Mouse (Mus musculus): ENCODE data around the gene Pltp. TPM values are rescaled to one million over a fixed set of nuclear protein-coding genes. Genes with fewer than 3 reads are reported as not detected.

Pltp gene
- polyA plus RNA-seq, 1 experiment from 2014 or later = 33.4 TPM

DNA sequence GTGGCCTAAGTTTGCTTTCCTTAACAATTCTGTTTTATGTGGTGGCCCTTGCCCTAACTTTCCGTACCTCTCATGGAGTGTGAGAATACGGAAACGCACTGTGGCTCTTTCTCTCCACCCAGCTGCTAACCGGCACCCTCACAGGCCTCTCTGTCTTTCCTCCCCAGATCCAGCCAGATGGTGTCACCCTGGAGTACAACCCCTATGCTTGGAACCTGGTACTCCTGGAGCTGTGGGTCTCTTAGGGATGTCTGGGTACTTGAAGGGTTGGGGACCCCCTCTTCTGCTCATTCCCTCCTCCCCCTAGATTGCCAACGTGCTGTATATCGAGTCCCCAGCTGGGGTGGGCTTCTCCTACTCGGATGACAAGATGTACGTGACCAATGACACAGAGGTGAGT is 23.0 kb downstream of the Pltp start:
- WGBS (ENCODE audit: insufficient replicate concordance) = 36% methylated on average over 8 of the region's 8 CpGs
- Histone ChIP-seq H3K4me2 (ENCODE audit: low read depth, low read length) (peak overlapping the region; percentile 98), H3K27me3 (ENCODE audit: insufficient read depth, low read length) (no peaks in the 10 kb centered on the region), H3K4me3 (ENCODE audit: low read depth, low read length) (peak overlapping the region; percentile 60), H3K4me1 (ENCODE audit: insufficient read depth) (peaks cover 16% of the 10 kb centered on the region), H3K36me3 (replicated peaks; ENCODE audit: insufficient read depth, low read length) (peaks cover 26% of the 10 kb centered on the region), H3K9ac (replicated peaks) (peak overlapping the region; percentile 71), H3K9me3 (ENCODE audit: low read length) (no peaks in the 10 kb centered on the region), H3K27ac (ENCODE audit: low read depth) (peak overlapping the region; percentile 12; the same call in 1 of the 2 replicates)
- no peak for DNase-seq
- ATAC-seq = no peak
- no peak for TF ChIP-seq EP300 (IDR thresholded peaks at IDR 0.05; ENCODE audit: low read depth)
- peak; percentile 13; the same call in 1 of the 2 replicates for TF ChIP-seq CTCF (IDR thresholded peaks at IDR 0.05; ENCODE audit: low read depth)

DNA sequence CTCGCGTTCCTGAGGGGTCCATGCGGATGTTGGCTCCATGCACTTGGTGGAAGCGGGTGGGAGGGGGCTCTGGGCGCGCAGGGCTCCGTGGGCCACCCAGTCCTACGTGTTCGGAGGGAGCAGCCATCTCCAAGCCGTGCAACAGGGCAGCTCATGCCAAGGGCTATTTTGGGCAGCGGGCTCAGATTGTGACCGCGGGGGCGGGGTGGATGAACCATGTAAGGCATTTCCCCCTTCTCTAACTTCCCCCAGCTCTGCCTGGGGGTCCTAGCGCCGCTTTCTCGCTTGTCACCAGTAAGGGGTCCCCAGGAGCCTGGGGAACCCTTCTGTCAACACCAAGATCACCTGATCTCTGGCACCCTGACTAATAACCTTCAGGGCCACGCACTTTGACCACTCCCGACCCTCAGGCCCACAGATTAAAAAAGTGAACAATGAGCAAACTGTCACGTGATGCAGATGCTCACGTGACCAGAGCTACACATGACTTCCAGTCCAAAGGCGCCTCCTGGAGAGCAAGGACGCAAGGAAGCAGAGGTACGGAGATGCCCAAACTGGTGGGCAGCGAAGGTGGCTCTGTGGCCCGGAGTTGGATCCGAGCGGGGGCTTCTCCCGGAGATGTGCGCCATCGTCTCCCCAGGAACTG is 24.1 kb downstream of the Pltp start, which contains the start of gene Neurl2:
TSS of gene Neurl2 (minus strand) at position 143 of the 646 bp plus-strand sequence.
- Histone ChIP-seq H3K27ac (ENCODE audit: low read depth) (peak within 1 kb of the TSS; percentile 88), H3K4me3 (ENCODE audit: low read depth, low read length) (peak within 1 kb of the TSS; percentile 60), H3K4me2 (ENCODE audit: low read depth, low read length) (peak within 1 kb of the TSS; percentile 98), H3K9ac (replicated peaks) (peak within 1 kb of the TSS; percentile 71), H3K9me3 (ENCODE audit: low read length) (no peaks in the 10 kb centered on the region), H3K27me3 (ENCODE audit: insufficient read depth, low read length) (no peaks in the 10 kb centered on the region), H3K36me3 (replicated peaks; ENCODE audit: insufficient read depth, low read length) (peaks cover 16% of the 10 kb centered on the region), H3K4me1 (ENCODE audit: insufficient read depth) (peaks cover 16% of the 10 kb centered on the region)
- TF ChIP-seq CTCF (IDR thresholded peaks at IDR 0.05; ENCODE audit: low read depth) (peak; percentile 51), EP300 (IDR thresholded peaks at IDR 0.05; ENCODE audit: low read depth) (peak; percentile 49; the same call in 1 of the 2 replicates)
- DNase-seq (peak; percentile 89), ATAC-seq (peak; percentile 67)
- WGBS (ENCODE audit: insufficient replicate concordance) = 0% methylated on average over 31 of the region's 31 CpGs

DNA sequence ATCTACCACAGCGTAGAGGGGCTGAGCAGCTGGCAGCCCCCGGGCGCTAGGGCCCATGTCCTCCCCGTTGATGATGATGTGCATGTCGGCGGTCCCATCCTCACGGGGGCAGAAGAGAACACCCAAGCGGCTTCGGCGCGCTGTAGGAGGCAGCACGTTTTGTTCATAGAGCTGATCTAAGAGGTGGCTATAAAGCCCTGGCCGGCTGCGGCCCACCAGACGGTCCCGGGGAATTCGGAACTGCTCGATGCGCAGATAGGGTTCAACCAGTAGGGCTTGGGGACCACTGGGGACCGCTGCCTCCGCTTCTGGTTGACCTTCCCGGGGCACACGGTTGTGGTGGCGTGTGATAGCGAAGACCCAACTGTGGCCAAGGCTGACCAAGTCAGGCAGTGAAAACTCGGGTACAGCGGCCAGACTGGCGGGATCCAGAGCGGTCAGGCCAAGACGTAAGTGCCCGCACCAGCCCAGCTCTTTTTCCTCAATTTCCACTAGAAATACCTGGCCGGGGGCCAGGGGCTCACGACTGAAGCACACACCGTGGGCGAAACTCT is 24.7 kb downstream of the Pltp start, which contains the start of gene Ctsa:
TSS of gene Ctsa (plus strand) at position 126 of the 554 bp plus-strand sequence.
- peak within 1 kb of the TSS; percentile 98 for H3K4me2 ChIP-seq (ENCODE audit: low read depth, low read length)
- ATAC-seq (peak; percentile 69), DNase-seq (peak; percentile 83)
- peak within 1 kb of the TSS; percentile 88 for H3K27ac ChIP-seq (ENCODE audit: low read depth)
- H3K27me3 ChIP-seq (ENCODE audit: insufficient read depth, low read length) = no peaks in the 10 kb centered on the region
- H3K36me3 ChIP-seq (replicated peaks; ENCODE audit: insufficient read depth, low read length) = peaks cover 11% of the 10 kb centered on the region
- H3K4me3 ChIP-seq (ENCODE audit: low read depth, low read length) = peak within 1 kb of the TSS; percentile 60
- H3K4me1 ChIP-seq (ENCODE audit: insufficient read depth) = peaks cover 16% of the 10 kb centered on the region
- peak within 1 kb of the TSS; percentile 71 for H3K9ac ChIP-seq (replicated peaks)
- no peaks in the 10 kb centered on the region for H3K9me3 ChIP-seq (ENCODE audit: low read length)
- TF ChIP-seq EP300 (IDR thresholded peaks at IDR 0.05; ENCODE audit: low read depth) (no peak), CTCF (IDR thresholded peaks at IDR 0.05; ENCODE audit: low read depth) (peak; percentile 85)
- 1% methylated on average over 35 of the region's 35 CpGs for WGBS (ENCODE audit: insufficient replicate concordance)

DNA sequence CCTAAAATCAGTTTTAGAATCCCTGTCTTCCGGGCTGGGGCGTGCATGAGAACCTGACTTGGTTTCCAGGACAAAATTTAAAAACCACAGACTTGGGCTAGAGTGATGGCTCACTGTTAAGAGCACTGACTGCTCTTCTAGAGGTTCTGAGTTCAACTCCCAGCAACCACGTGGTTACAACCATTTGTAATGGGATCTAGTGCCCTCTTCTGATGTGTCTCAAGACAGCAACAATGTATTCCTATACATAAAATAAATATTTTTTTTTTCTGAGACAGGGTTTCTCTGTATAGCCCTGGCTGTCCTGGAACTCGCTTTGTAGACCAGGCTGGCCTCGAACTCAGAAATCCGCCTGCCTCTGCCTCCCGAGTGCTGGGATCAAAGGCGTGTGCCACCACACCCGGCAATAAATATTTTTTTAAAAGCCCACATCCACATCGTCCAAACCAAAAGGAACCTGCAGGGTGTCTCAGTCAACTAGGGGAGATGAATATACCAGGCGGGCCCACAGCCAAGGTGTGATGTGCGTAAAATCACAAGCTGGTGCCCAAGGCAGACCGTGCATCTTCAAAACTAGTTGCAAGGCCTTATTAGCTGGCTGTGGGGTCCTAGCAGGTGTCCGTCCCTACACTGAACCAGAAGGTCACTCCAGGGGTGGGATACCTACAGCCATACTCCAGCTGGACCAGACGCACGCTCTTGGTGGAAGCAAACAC is 25.3 kb downstream of the Pltp start:
- peaks cover 16% of the 10 kb centered on the region for H3K4me1 ChIP-seq (ENCODE audit: insufficient read depth)
- no peaks in the 10 kb centered on the region for H3K27me3 ChIP-seq (ENCODE audit: insufficient read depth, low read length)
- peaks cover 13% of the 10 kb centered on the region for H3K36me3 ChIP-seq (replicated peaks; ENCODE audit: insufficient read depth, low read length)
- H3K9me3 ChIP-seq (ENCODE audit: low read length) = no peaks in the 10 kb centered on the region
- ATAC-seq = no peak
- TF ChIP-seq EP300 (IDR thresholded peaks at IDR 0.05; ENCODE audit: low read depth) = no peak
- WGBS (ENCODE audit: insufficient replicate concordance) = 60% methylated on average over 16 of the region's 16 CpGs
- no peak overlapping the region for H3K9ac ChIP-seq (replicated peaks)
- H3K4me3 ChIP-seq (ENCODE audit: low read depth, low read length) = peak overlapping the region; percentile 60
- H3K4me2 ChIP-seq (ENCODE audit: low read depth, low read length) = peak overlapping the region; percentile 98
- DNase-seq = no peak
- peak overlapping the region; percentile 88; the same call in 1 of the 2 replicates for H3K27ac ChIP-seq (ENCODE audit: low read depth)

GRCm38 (mm10) chr2:164831029-164831428 is 26.5 kb downstream of the Pltp start:
- Histone ChIP-seq H3K9ac (replicated peaks) (no peak overlapping the region), H3K4me2 (ENCODE audit: low read depth, low read length) (no peak overlapping the region), H3K4me1 (ENCODE audit: insufficient read depth) (peaks cover 16% of the 10 kb centered on the region), H3K27me3 (ENCODE audit: insufficient read depth, low read length) (no peaks in the 10 kb centered on the region), H3K9me3 (ENCODE audit: low read length) (no peaks in the 10 kb centered on the region), H3K4me3 (ENCODE audit: low read depth, low read length) (no peak overlapping the region), H3K27ac (ENCODE audit: low read depth) (no peak overlapping the region), H3K36me3 (replicated peaks; ENCODE audit: insufficient read depth, low read length) (peaks cover 8% of the 10 kb centered on the region; the same call in 1 of the 2 replicates)
- DNase-seq = no peak
- no peak for TF ChIP-seq EP300 (IDR thresholded peaks at IDR 0.05; ENCODE audit: low read depth)
- TF ChIP-seq CTCF (IDR thresholded peaks at IDR 0.05; ENCODE audit: low read depth) = no peak
- peak; percentile 28; the same call in 1 of the 2 replicates for ATAC-seq
- 71% methylated on average over 10 of the region's 10 CpGs for WGBS (ENCODE audit: insufficient replicate concordance)

GRCm38 (mm10) chr2:164829090-164829489 is 28.4 kb downstream of the Pltp start:
- no peaks in the 10 kb centered on the region for H3K9me3 ChIP-seq (ENCODE audit: low read length)
- peaks cover 18% of the 10 kb centered on the region; the same call in 1 of the 2 replicates for H3K36me3 ChIP-seq (replicated peaks; ENCODE audit: insufficient read depth, low read length)
- DNase-seq (no peak), ATAC-seq (no peak)
- no peak overlapping the region for H3K9ac ChIP-seq (replicated peaks)
- H3K27ac ChIP-seq (ENCODE audit: low read depth) = no peak overlapping the region
- no peaks in the 10 kb centered on the region for H3K27me3 ChIP-seq (ENCODE audit: insufficient read depth, low read length)
- no peak overlapping the region for H3K4me3 ChIP-seq (ENCODE audit: low read depth, low read length)
- WGBS (ENCODE audit: insufficient replicate concordance) = 74% methylated on average over 1 of the region's 1 CpGs
- peaks cover 9% of the 10 kb centered on the region for H3K4me1 ChIP-seq (ENCODE audit: insufficient read depth)
- no peak for TF ChIP-seq CTCF (IDR thresholded peaks at IDR 0.05; ENCODE audit: low read depth)
- no peak for TF ChIP-seq EP300 (IDR thresholded peaks at IDR 0.05; ENCODE audit: low read depth)
- no peak overlapping the region for H3K4me2 ChIP-seq (ENCODE audit: low read depth, low read length)
